7 mouse cellular contexts compared by ENCODE assay signal in the genomic region with DNA sequence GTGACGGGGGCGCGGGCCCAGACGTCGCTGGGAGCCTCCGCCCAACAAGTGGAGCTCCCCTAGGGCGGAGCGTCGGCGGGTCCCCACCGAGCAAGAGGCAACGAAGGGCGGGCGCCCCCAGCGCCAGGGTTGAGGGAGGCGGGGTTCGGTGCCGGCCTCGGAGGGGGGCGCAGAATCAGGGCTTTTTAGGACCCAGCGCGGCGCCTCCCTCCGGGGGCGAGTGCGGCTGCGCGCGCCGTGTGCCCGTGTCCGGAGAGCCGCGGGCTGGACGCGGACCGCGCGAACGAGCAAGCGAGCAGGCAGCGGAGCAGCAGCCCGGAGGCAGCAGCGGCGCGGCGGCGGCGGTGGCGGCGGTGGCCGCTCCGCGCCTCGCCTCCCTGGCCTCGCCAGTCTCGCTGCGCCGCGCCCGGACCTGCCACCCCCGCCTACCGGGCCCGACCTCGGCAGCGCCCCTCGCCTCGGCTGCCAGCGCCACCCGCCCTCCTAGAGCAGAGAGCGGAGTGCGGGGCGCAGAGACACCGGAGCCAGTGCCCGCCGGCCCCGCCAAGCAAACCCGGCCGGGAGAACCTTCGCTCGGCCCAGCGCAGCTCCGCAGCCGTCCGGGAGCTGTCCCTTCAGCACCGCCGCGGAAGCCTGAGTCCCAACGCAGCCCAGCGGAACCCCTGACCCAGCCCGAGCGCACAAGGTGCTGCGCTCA. TPM values are rescaled to one million over a fixed set of nuclear protein-coding genes. Genes with fewer than 3 reads are reported as not detected.
DNase-seq lines count a peak whose midpoint lies in the region; ATAC-seq and TF ChIP-seq lines count a peak whose summit lies in the region.

A gene (plus strand): TSS at position 267 of the 697 bp plus-strand sequence.

- H3K9me3 ChIP-seq in embryonic facial prominence, embryonic 11.5 days (replicated peaks; ENCODE audit: control insufficient read depth, low read length), result no peaks in the 10 kb centered on the region
- no peaks in the 10 kb centered on the region for H3K9me3 ChIP-seq in heart, embryonic 10.5 days
- no peaks in the 10 kb centered on the region for H3K9me3 ChIP-seq in limb, embryonic 14.5 days (ENCODE audit: control insufficient read depth, low read length)
- no peaks in the 10 kb centered on the region for H3K9me3 ChIP-seq in midbrain, embryonic 16.5 days (replicated peaks; ENCODE audit: control insufficient read depth, low read length, poor library complexity, severe bottlenecking)

- no peak within 1 kb of the TSS for H3K27ac ChIP-seq in embryonic facial prominence, embryonic 11.5 days (replicated peaks; ENCODE audit: low read depth, low read length)
- no peak within 1 kb of the TSS; the same call in 1 of the 2 replicates for H3K27ac ChIP-seq in heart, embryonic 10.5 days
- H3K27ac ChIP-seq in limb, embryonic 14.5 days (replicated peaks; ENCODE audit: low read depth, low read length), result no peak within 1 kb of the TSS
- peak within 1 kb of the TSS; percentile 89 for H3K27ac ChIP-seq in midbrain, embryonic 16.5 days (ENCODE audit: low read length)

- ATAC-seq in embryonic facial prominence, embryonic 11.5 days (replicated peaks; ENCODE audit: insufficient number of reproducible peaks, low FRiP score, low TSS enrichment, low read depth), result peak; percentile 68
- ATAC-seq in limb, embryonic 14.5 days (ENCODE audit: low FRiP score, low read depth), result peak; percentile 82
- ATAC-seq in midbrain, embryonic 16.5 days, result peak; percentile 75

- H3K9ac ChIP-seq in embryonic facial prominence, embryonic 11.5 days (replicated peaks; ENCODE audit: low read length), result peak within 1 kb of the TSS; percentile 32; the same call in 1 of the 2 replicates
- no peak within 1 kb of the TSS for H3K9ac ChIP-seq in limb, embryonic 14.5 days (ENCODE audit: low read depth, low read length, severe bottlenecking)
- H3K9ac ChIP-seq in midbrain, embryonic 16.5 days (ENCODE audit: low read depth, low read length), result peak within 1 kb of the TSS; percentile 98

- TF ChIP-seq POLR2A in limb, embryonic 14.5 days (IDR thresholded peaks at IDR 0.05; ENCODE audit: borderline replicate concordance, extremely low read depth, insufficient read depth, insufficient read length), result no peak

- H3K4me3 ChIP-seq in embryonic facial prominence, embryonic 11.5 days (ENCODE audit: low read depth, low read length), result peak within 1 kb of the TSS; percentile 45
- peak within 1 kb of the TSS; percentile 65 for H3K4me3 ChIP-seq in heart, embryonic 10.5 days
- peak within 1 kb of the TSS; percentile 44 for H3K4me3 ChIP-seq in limb, embryonic 14.5 days (replicated peaks; ENCODE audit: low read length)
- H3K4me3 ChIP-seq in midbrain, embryonic 16.5 days (ENCODE audit: low read depth, low read length), result peak within 1 kb of the TSS; percentile 92

- H3K27me3 ChIP-seq in embryonic facial prominence, embryonic 11.5 days (ENCODE audit: control insufficient read depth, insufficient read depth, low read length), result peaks cover 50% of the 10 kb centered on the region
- peaks cover 93% of the 10 kb centered on the region for H3K27me3 ChIP-seq in heart, embryonic 10.5 days (ENCODE audit: insufficient read depth, poor library complexity, severe bottlenecking)
- H3K27me3 ChIP-seq in limb, embryonic 14.5 days (ENCODE audit: control insufficient read depth, insufficient read depth, low read length), result peaks cover 67% of the 10 kb centered on the region
- peaks cover 9% of the 10 kb centered on the region for H3K27me3 ChIP-seq in midbrain, embryonic 16.5 days (ENCODE audit: control insufficient read depth, insufficient read depth, low read depth, low read length)

- DNase-seq in adrenal gland, postnatal 36 days, result peak; percentile 90 to 93
- DNase-seq in embryonic facial prominence, embryonic 11.5 days (ENCODE audit: low spot score), result peak; percentile 90
- peak; percentile 89 for DNase-seq in heart, embryonic 10.5 days (ENCODE audit: low spot score)
- DNase-seq in kidney, adult 8-10 months, result peak; percentile 64 to 78
- DNase-seq in limb, embryonic 14.5 days (ENCODE audit: low spot score), result peak; percentile 80
- DNase-seq in spleen, postnatal 36 days (ENCODE audit: low spot score in 2 of 2), result peak; percentile 61 to 65

- H3K4me1 ChIP-seq in embryonic facial prominence, embryonic 11.5 days (ENCODE audit: control insufficient read depth, insufficient read depth, low read length), result peaks cover 3% of the 10 kb centered on the region; the same call in 1 of the 2 replicates
- H3K4me1 ChIP-seq in heart, embryonic 10.5 days, result peaks cover 26% of the 10 kb centered on the region
- peaks cover 4% of the 10 kb centered on the region; the same call in 1 of the 2 replicates for H3K4me1 ChIP-seq in limb, embryonic 14.5 days (ENCODE audit: control insufficient read depth, insufficient read depth, low read length)
- H3K4me1 ChIP-seq in midbrain, embryonic 16.5 days (ENCODE audit: control insufficient read depth, insufficient read depth, low read length), result peaks cover 35% of the 10 kb centered on the region

- H3K4me2 ChIP-seq in embryonic facial prominence, embryonic 11.5 days (ENCODE audit: low read depth, low read length), result peak within 1 kb of the TSS; percentile 94
- peak within 1 kb of the TSS; percentile 90 for H3K4me2 ChIP-seq in limb, embryonic 14.5 days (replicated peaks; ENCODE audit: low read depth, low read length, severe bottlenecking)
- peak within 1 kb of the TSS; percentile 91 for H3K4me2 ChIP-seq in midbrain, embryonic 16.5 days (ENCODE audit: low read length)

- H3K36me3 ChIP-seq in embryonic facial prominence, embryonic 11.5 days (replicated peaks; ENCODE audit: control insufficient read depth, insufficient read depth, low read depth, low read length), result no peaks in the 10 kb centered on the region
- no peaks in the 10 kb centered on the region for H3K36me3 ChIP-seq in heart, embryonic 10.5 days
- H3K36me3 ChIP-seq in limb, embryonic 14.5 days (ENCODE audit: control insufficient read depth, insufficient read depth, low read length), result no peaks in the 10 kb centered on the region
- H3K36me3 ChIP-seq in midbrain, embryonic 16.5 days (ENCODE audit: control insufficient read depth, insufficient read depth, low read length), result no peaks in the 10 kb centered on the region

- under 1% methylated on average over 44 of the region's 93 CpGs for WGBS in embryonic facial prominence, embryonic 11.5 days
- WGBS in heart, embryonic 10.5 days, result under 1% methylated on average over 91 of the region's 93 CpGs
- WGBS in limb, embryonic 14.5 days, result 0% methylated on average over 20 of the region's 93 CpGs
- under 1% methylated on average over 43 of the region's 93 CpGs for WGBS in midbrain, embryonic 16.5 days

RNA-seq across cellular contexts. Expression of the gene that starts here (rescaled TPM):
- under 1 TPM; 0.13 to 0.16 TPM for total RNA-seq in adrenal gland, postnatal 36 days (2021)
- polyA plus RNA-seq in embryonic facial prominence, embryonic 11.5 days (2014; fragmentation: Nextera tagmentation; extraction: Ambion mirVana), result 0.55 and 1.3 TPM in 2 replicates
- 0.04 TPM in 1 of 2 replicates, not detected in the other for polyA plus RNA-seq in heart, embryonic 10.5 days (2016; fragmentation: Nextera tagmentation; extraction: Ambion mirVana)
- polyA plus RNA-seq in limb, embryonic 14.5 days (2012; rRNA removed), result 0.28 and 0.40 TPM in 2 replicates
- polyA plus RNA-seq in limb, embryonic 14.5 days (2014; fragmentation: Nextera tagmentation; extraction: Ambion mirVana), result 0.07 and 0.11 TPM in 2 replicates
- 10.1 and 11.4 TPM in 2 replicates for polyA plus RNA-seq in midbrain, embryonic 16.5 days (2015; fragmentation: Nextera tagmentation; extraction: Ambion mirVana)

Comparison
In these comparisons a context has a peak if more than half of its experiments do, and no peak if none do; other contexts are left out.
1. Peak in DNase-seq in adrenal gland, postnatal 36 days; RNA of the gene not detected or under 1 TPM.
2. Peak in DNase-seq and H3K4me3 ChIP-seq in heart, embryonic 10.5 days; RNA of the gene not detected or under 1 TPM.
3. Peak in DNase-seq, ATAC-seq, H3K4me3 ChIP-seq and H3K4me2 ChIP-seq in limb, embryonic 14.5 days; RNA of the gene not detected or under 1 TPM.